Mouse (Mus musculus) hindbrain, embryonic 10.5 days (tissue): Measurements from ENCODE around the gene Myo1c. TPM values are rescaled to one million over a fixed set of nuclear protein-coding genes. Genes with fewer than 3 reads are reported as not detected.

ENCODE experiments used
- DNase-seq: peaks from one replicate; pipeline ENCODE4 v3.0.0-alpha.2; 2017; ENCODE audit warnings: low spot score
- H3K27ac ChIP-seq: fragments of 300-500 bp; sonication (generic); 2 replicates; pipeline ENCODE4 v1.5.1; 2016; ENCODE audit warnings: mild to moderate bottlenecking, moderate library complexity
- H3K27me3 ChIP-seq: fragments of 300-500 bp; sonication (generic); 2 replicates; pipeline ENCODE4 v1.6.1; 2016; ENCODE audit warnings: mild to moderate bottlenecking; ENCODE audit not compliant: poor library complexity, insufficient read depth, severe bottlenecking
- H3K36me3 ChIP-seq: fragments of 300-500 bp; sonication (generic); 2 replicates; pipeline ENCODE4 v1.6.1; 2016; ENCODE audit warnings: mild to moderate bottlenecking, moderate library complexity
- H3K4me1 ChIP-seq: fragments of 300-500 bp; sonication (generic); replicated peaks from 2 replicates; pipeline ENCODE4 v1.6.1; 2016; ENCODE audit warnings: mild to moderate bottlenecking
- H3K4me3 ChIP-seq: fragments of 300-500 bp; sonication (generic); 2 replicates; pipeline ENCODE4 v1.5.1; 2016; ENCODE audit warnings: mild to moderate bottlenecking, moderate library complexity
- H3K9me3 ChIP-seq: fragments of 300-500 bp; sonication (generic); 2 replicates; pipeline ENCODE4 v1.6.1; 2016; ENCODE audit warnings: mild to moderate bottlenecking, moderate library complexity
- WGBS: fragments of 180-500 bp; shearing (Covaris S2); methylation state at CpG from one replicate; pipeline ENCODE4 v1.1.7; 2016; 5-methylcytosine and 5-hydroxymethylcytosine counted together
- polyA plus RNA-seq: library from polyadenylated mRNA; unstranded; fragments of >200 nt; fragmentation: Nextera tagmentation; extraction: Ambion mirVana; gene quantifications from 2 replicates; pipeline ENCODE4 v1.2.1, GENCODE M21; 2016

Myo1c gene
- polyA plus RNA-seq, 1 experiment from 2014 or later = 16.4 TPM

- WGBS = 88% methylated on average over 21 of the region's 21 CpGs
- H3K27me3 ChIP-seq = peaks cover 15% of the 10 kb centered on the region
- H3K36me3 ChIP-seq = peaks cover 52% of the 10 kb centered on the region
- peaks cover 14% of the 10 kb centered on the region for H3K4me1 ChIP-seq
- H3K9me3 ChIP-seq = no peaks in the 10 kb centered on the region
- H3K27ac ChIP-seq = no peak overlapping the region
- DNase-seq = no peak
- no peak overlapping the region for H3K4me3 ChIP-seq
Observed at GRCm38 (mm10) chr11:75660941-75661800, 10.9 kb downstream of the Myo1c start.

- H3K36me3 ChIP-seq = peaks cover 61% of the 10 kb centered on the region
- H3K27ac ChIP-seq = no peak overlapping the region
- H3K4me1 ChIP-seq = peaks cover 4% of the 10 kb centered on the region
- no peaks in the 10 kb centered on the region for H3K9me3 ChIP-seq
- no peak for DNase-seq
- H3K4me3 ChIP-seq = no peak overlapping the region
- 91% methylated on average over 7 of the region's 7 CpGs for WGBS
- H3K27me3 ChIP-seq = peaks cover 5% of the 10 kb centered on the region
Observed at GRCm38 (mm10) chr11:75662131-75662530, 11.8 kb downstream of the Myo1c start.

GRCm38 (mm10) chr11:75666296-75666695 is 16.0 kb downstream of the Myo1c start:
- no peak for DNase-seq
- H3K4me3 ChIP-seq = no peak overlapping the region
- H3K36me3 ChIP-seq = peaks cover 70% of the 10 kb centered on the region
- H3K9me3 ChIP-seq = no peaks in the 10 kb centered on the region
- no peaks in the 10 kb centered on the region for H3K4me1 ChIP-seq
- no peak overlapping the region for H3K27ac ChIP-seq
- H3K27me3 ChIP-seq = no peaks in the 10 kb centered on the region
- 92% methylated on average over 6 of the region's 6 CpGs for WGBS

DNA sequence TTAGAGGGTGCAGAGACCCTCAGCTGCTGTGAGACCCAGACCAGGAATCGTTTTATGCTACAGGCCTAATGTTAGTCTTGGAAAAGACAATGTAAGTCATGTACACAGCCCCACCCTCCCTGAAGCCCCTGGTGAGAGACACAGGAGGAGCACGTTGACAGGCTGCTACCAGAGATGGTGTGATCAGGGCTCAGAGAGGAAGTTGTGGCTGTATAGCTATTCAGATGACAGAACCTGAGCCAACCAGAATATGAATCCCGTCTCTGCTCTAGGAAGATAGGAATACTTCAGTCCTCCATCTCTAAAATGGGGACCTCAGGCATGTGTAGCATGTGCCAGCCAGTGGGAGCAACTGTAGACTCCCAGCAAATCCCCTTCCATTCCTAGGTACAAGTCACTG is 18.3 kb downstream of the Myo1c start:
- no peaks in the 10 kb centered on the region for H3K27me3 ChIP-seq
- WGBS = 88% methylated on average over 3 of the region's 3 CpGs

GRCm38 (mm10) chr11:75669176-75669852 is 19.0 kb downstream of the Myo1c start:
- peaks cover 80% of the 10 kb centered on the region for H3K36me3 ChIP-seq
- DNase-seq = no peak
- H3K27ac ChIP-seq = no peak overlapping the region
- no peak overlapping the region for H3K4me3 ChIP-seq
- H3K4me1 ChIP-seq = no peaks in the 10 kb centered on the region
- no peaks in the 10 kb centered on the region for H3K27me3 ChIP-seq
- H3K9me3 ChIP-seq = no peaks in the 10 kb centered on the region
- 86% methylated on average over 11 of the region's 11 CpGs for WGBS

More for the DNA sequence above, 18.3 kb downstream of the Myo1c start:
- Histone ChIP-seq H3K36me3 (peaks cover 78% of the 10 kb centered on the region), H3K27ac (no peak overlapping the region), H3K4me3 (no peak overlapping the region), H3K4me1 (no peaks in the 10 kb centered on the region), H3K9me3 (no peaks in the 10 kb centered on the region)
- no peak for DNase-seq

- no peaks in the 10 kb centered on the region for H3K27me3 ChIP-seq
- H3K4me1 ChIP-seq = no peaks in the 10 kb centered on the region
- H3K9me3 ChIP-seq = no peaks in the 10 kb centered on the region
- H3K36me3 ChIP-seq = peaks cover 80% of the 10 kb centered on the region
- WGBS = 93% methylated on average over 12 of the region's 12 CpGs
- H3K4me3 ChIP-seq = no peak overlapping the region
- DNase-seq = no peak
- H3K27ac ChIP-seq = no peak overlapping the region
Observed at GRCm38 (mm10) chr11:75669853-75670200, 19.5 kb downstream of the Myo1c start.

DNA sequence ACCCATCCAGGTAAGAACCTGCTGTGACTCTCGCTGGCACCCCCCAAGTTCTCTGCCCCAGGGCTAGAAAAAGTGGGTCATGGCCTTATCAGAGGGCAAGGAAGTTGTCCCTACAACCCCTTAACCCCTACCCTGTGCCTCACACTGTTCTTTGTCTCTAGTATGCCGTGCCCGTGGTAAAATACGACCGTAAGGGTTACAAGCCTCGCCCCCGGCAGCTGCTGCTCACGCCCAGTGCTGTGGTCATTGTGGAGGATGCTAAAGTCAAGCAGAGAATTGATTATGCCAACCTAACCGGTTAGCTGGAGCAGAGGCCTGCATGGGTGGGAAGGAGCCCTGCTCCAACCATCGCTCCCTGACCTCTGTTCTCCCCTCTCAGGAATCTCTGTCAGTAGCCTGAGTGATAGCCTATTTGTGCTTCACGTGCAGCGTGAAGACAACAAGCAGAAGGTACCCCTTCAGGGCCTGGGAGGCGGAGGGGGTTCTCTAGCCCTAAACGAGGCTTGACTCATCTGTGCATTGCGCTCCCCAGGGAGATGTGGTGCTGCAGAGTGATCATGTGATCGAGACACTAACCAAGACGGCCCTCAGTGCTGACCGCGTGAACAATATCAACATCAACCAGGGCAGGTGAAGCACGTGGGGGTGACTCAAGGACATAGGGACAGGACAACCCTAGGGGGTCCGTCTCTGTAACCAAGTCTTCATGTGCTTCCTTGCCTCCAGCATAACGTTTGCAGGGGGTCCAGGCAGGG is 21.3 kb downstream of the Myo1c start:
- H3K36me3 ChIP-seq = peaks cover 64% of the 10 kb centered on the region
- no peaks in the 10 kb centered on the region for H3K27me3 ChIP-seq
- no peak overlapping the region for H3K27ac ChIP-seq
- no peaks in the 10 kb centered on the region for H3K9me3 ChIP-seq
- no peaks in the 10 kb centered on the region for H3K4me1 ChIP-seq
- DNase-seq = no peak
- 88% methylated on average over 22 of the region's 22 CpGs for WGBS
- no peak overlapping the region for H3K4me3 ChIP-seq

DNA sequence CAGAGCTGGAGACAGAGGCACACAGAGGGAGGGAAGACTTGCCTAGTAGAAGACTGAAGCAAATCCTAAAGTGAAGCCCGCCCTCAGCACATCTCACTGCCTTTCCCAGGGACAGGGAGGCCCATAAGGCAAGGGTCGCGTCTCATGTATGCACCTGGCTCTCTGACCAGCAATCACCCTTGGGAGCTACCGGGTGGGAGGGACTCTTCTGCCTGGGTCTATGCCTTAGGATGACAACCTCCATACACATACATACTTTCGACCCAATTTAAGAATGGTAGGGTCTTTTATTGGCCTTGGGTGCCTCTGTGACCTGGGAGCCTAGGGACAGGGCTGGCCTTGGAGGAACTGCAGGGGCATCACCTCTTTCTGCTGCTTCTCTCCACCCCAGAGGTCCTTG is 23.1 kb downstream of the Myo1c start:
- H3K36me3 ChIP-seq = peaks cover 54% of the 10 kb centered on the region
- no peaks in the 10 kb centered on the region for H3K9me3 ChIP-seq
- WGBS = 90% methylated on average over 5 of the region's 5 CpGs
- H3K27me3 ChIP-seq = no peaks in the 10 kb centered on the region
- no peak overlapping the region for H3K4me3 ChIP-seq
- no peak overlapping the region for H3K27ac ChIP-seq
- DNase-seq = no peak
- peaks cover under 1% of the 10 kb centered on the region; the same call in 1 of the 2 replicates for H3K4me1 ChIP-seq

GRCm38 (mm10) chr11:75674875-75675274 is 24.6 kb downstream of the Myo1c start:
- H3K27ac ChIP-seq = no peak overlapping the region

DNA sequence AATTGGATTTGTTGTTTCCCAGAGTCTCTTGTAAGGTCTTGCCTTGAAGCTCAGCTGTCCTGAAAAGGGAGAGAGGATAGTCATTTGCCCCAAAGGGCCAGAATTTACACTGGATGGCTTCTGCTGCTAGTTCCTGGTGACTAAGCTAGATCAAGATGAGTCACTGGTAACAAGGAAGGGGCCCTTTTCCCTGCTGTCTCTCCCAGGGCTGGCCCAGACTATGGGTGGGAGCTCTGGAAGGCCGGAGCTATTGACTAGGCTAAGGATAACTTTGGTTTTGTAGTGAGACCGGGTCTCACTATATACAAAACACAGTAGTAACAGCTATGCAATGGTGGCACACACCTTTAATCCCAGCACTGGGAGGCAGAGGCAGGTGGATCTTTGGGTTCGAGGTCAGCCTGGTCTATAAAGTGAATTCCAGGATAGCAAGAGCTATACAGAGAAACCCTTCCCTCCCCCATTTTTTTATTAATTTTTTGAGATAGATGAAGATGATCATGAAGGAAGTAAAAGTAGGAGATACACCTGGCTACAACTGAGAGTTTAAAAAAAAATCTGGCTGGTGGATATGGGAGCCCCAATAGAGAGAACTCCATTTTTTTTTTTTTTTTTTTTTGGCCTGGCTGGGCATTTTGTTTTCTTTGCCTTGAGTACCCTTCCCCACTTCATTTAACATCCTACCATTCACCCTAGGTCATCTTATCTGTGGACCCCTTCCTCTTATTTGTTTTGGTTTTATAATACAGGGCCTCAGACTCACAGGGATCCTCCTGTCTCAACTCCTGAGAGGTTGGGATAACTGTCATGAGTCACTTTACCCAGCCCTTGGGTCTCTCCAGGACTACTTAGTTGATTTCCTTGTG is 27.8 kb downstream of the Myo1c start:
- 92% methylated on average over 3 of the region's 3 CpGs for WGBS
- Histone ChIP-seq H3K27ac (peak overlapping the region; percentile 97), H3K36me3 (peaks cover 17% of the 10 kb centered on the region)

More at GRCm38 (mm10) chr11:75674875-75675274, 24.6 kb downstream of the Myo1c start:
- Histone ChIP-seq H3K4me3 (no peak overlapping the region), H3K9me3 (no peaks in the 10 kb centered on the region), H3K27me3 (no peaks in the 10 kb centered on the region), H3K4me1 (peaks cover 5% of the 10 kb centered on the region; the same call in 1 of the 2 replicates), H3K36me3 (peaks cover 40% of the 10 kb centered on the region)
- 84% methylated on average over 3 of the region's 3 CpGs for WGBS
- no peak for DNase-seq

DNA sequence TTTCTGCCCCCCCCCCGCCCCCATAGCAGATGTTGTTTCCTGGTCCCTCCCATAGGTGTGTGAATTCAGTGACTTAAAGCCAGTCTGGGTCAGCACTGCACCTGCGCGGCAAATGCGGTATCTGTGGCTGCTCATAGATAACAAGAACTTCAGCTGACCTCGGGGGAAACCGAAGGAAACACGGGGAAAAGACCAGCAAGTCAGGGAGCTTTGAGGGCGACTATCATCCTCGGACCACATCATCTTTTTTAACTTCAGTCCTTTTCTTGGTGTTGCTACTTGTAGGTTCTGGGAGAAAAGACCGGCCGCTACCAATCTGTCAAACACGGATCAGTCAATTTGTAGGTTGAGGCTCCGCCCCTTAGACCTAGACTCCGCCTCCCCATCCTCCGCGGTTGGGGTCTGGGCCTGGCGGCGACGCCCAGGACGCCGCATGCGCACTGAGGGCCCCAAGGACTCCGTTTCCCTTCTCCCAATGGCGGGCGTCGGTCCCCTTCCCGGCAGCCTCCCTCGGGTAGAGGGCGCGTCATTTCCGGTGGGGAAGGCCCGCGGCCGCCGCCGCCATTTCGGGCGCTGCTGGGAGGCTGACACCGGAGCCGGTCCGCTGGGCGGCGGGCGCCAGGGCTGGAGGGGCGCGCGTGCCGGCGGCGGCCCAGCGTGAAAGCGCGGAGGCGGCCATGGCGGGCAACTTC is 28.6 kb downstream of the Myo1c start, which contains the start of gene Crk:
TSS of gene Crk (plus strand) at position 513 of the 692 bp plus-strand sequence.
- DNase-seq = peak; percentile 98
- Histone ChIP-seq H3K9me3 (no peaks in the 10 kb centered on the region), H3K4me1 (peaks cover 18% of the 10 kb centered on the region), H3K27me3 (no peaks in the 10 kb centered on the region), H3K4me3 (peak within 1 kb of the TSS; percentile 100), H3K36me3 (peaks cover 18% of the 10 kb centered on the region), H3K27ac (peak within 1 kb of the TSS; percentile 97)
- WGBS = under 1% methylated on average over 55 of the region's 55 CpGs

More for the DNA sequence above, 27.8 kb downstream of the Myo1c start:
- Histone ChIP-seq H3K4me3 (peak overlapping the region; percentile 100), H3K27me3 (no peaks in the 10 kb centered on the region), H3K4me1 (peaks cover 18% of the 10 kb centered on the region), H3K9me3 (no peaks in the 10 kb centered on the region)
- no peak for DNase-seq
